Mouse (Mus musculus) small intestine, adult 2 months (tissue): ENCODE measurements at regions not wholly inside any gene's neighbourhood (a gene's known extent, or its start where the extent isn't known, plus 50 kb on each side); places are given as distances from the start of the nearest gene placed in this dataset.

Source experiments
- H3K27ac ChIP-seq: fragments of 200-500 bp; 2 replicates; pipeline ENCODE4 v1.5.1; 2012; ENCODE audit warnings: low read depth, low read length, control low read depth, inconsistent platforms; ENCODE audit not compliant: insufficient read depth
- H3K27me3 ChIP-seq: fragments of 200-500 bp; 2 replicates; pipeline ENCODE4 v1.6.1; 2012; ENCODE audit warnings: mild to moderate bottlenecking, moderate library complexity, low read length, inconsistent platforms; ENCODE audit not compliant: control insufficient read depth, insufficient read depth
- H3K36me3 ChIP-seq: fragments of 200-500 bp; 2 replicates; pipeline ENCODE4 v1.6.1; 2012; ENCODE audit warnings: mild to moderate bottlenecking, low read length, control low read depth, inconsistent platforms; ENCODE audit not compliant: control insufficient read depth, insufficient read depth
- H3K4me1 ChIP-seq: fragments of 200-500 bp; 2 replicates; pipeline ENCODE4 v1.6.1; 2012; ENCODE audit warnings: low read length, inconsistent platforms, mixed read lengths; ENCODE audit not compliant: control insufficient read depth, insufficient read depth, insufficient read length
- H3K4me3 ChIP-seq: fragments of 200-500 bp; 2 replicates; pipeline ENCODE4 v1.5.1; 2012; ENCODE audit warnings: low read depth, mild to moderate bottlenecking, control low read depth, inconsistent platforms, low read length, moderate library complexity
- CTCF ChIP-seq: fragments of 200-500 bp; IDR thresholded peaks from 2 replicates; pipeline ENCODE4 v1.5.1; 2012; ENCODE audit warnings: low read depth, mild to moderate bottlenecking, control low read depth, inconsistent platforms, low read length, moderate library complexity, mixed read lengths; ENCODE audit not compliant: insufficient replicate concordance, insufficient read length; ENCODE audit errors: extremely low read depth
- POLR2A ChIP-seq: fragments of 200-500 bp; IDR thresholded peaks from 2 replicates; pipeline ENCODE4 v1.6.1; 2012; ENCODE audit warnings: low read depth, mild to moderate bottlenecking, control low read depth, inconsistent platforms, low read length, moderate library complexity
- WGBS: fragments of 180-500 bp; shearing (Covaris S2); methylation state at CpG from one replicate; pipeline ENCODE4 v1.1.7; 2018; 5-methylcytosine and 5-hydroxymethylcytosine counted together

DNA sequence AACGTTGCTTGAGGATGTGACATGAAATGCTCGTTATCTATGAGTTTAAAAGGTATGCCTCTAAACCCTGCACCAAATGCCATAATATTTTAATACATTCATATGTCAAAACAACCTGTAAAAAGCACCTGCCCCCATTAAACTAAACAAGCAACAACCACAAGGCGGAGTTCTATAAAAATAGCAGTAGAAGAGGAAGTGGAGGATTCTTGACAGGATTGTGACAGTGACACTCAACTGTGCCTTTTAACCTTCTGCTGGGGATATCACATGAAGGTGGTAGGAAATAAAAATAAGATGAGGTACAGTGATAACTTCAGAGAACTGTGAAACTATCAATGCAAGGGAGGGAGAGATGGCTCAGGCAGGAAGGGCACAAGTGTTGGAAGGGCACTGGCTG lies 58.6 kb upstream of the Dbx2 start:
- Histone ChIP-seq H3K4me3 (no peak overlapping the region), H3K27me3 (no peaks in the 10 kb centered on the region), H3K36me3 (no peaks in the 10 kb centered on the region), H3K4me1 (no peaks in the 10 kb centered on the region), H3K27ac (no peak overlapping the region)
- TF ChIP-seq POLR2A, result no peak
- TF ChIP-seq CTCF, result no peak
- WGBS, result 66% methylated on average over 3 of the region's 3 CpGs

GRCm38 (mm10) chr15:95715941-95716340 lies 60.2 kb upstream of the Dbx2 start:
- Histone ChIP-seq H3K4me1 (no peaks in the 10 kb centered on the region), H3K27me3 (no peaks in the 10 kb centered on the region), H3K4me3 (no peak overlapping the region), H3K27ac (no peak overlapping the region), H3K36me3 (no peaks in the 10 kb centered on the region)
- TF ChIP-seq POLR2A (no peak), CTCF (no peak)
- WGBS, result 87% methylated on average over 9 of the region's 9 CpGs

DNA sequence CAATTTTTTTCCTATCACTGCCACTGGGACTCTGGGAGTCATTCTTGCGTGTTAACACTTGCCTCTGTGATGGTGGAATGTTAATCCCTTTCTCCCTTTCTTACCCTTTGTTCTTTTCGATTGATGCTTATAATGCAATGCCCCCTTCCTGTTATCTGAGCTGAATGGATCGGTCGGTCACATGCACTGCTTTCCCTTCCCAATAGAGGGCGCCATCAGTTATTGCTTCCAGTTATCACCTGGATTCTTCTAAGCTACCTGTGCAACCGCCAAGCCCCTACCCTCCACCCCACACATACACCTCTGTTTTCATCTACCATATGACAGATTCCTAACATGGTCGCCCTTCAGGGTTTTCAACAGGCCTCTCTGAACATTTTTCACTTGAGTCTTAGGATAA lies 66.9 kb upstream of the Ano6 start:
- Histone ChIP-seq H3K4me1 (no peaks in the 10 kb centered on the region), H3K27ac (no peak overlapping the region), H3K27me3 (no peaks in the 10 kb centered on the region), H3K4me3 (no peak overlapping the region), H3K36me3 (no peaks in the 10 kb centered on the region)
- WGBS, result 35% methylated on average over 7 of the region's 7 CpGs
- TF ChIP-seq CTCF, result peak; percentile 38; the same call in 1 of the 2 replicates
- TF ChIP-seq POLR2A, result no peak

DNA sequence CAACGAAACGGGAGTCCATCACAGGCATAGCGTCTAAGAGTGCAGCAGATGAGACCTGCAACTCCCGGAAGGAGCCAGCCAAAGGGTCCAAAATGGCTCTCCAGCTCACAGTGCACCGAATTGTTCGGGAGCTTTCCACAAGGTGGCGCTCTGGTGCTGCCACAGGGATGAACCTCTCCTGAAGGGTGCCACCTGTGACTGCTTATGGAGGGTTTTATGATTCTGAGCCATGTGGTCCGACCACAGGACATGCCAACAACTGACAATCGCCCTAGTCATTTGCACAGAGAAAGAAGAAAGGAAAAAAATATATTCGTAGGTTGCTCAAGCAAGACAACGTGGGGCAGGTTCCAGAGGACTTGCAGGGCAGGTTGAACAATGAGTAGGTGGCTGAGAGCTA lies 64.8 kb upstream of the Ano6 start:
- TF ChIP-seq CTCF (peak; percentile 73), POLR2A (no peak)
- Histone ChIP-seq H3K36me3 (no peaks in the 10 kb centered on the region), H3K4me3 (no peak overlapping the region), H3K27me3 (no peaks in the 10 kb centered on the region), H3K27ac (no peak overlapping the region), H3K4me1 (no peaks in the 10 kb centered on the region)
- 13% methylated on average over 11 of the region's 11 CpGs for WGBS

GRCm38 (mm10) chr15:95726516-95726915 lies 64.1 kb upstream of the Ano6 start:
- no peaks in the 10 kb centered on the region for H3K27me3 ChIP-seq
- H3K4me3 ChIP-seq, result no peak overlapping the region
- TF ChIP-seq POLR2A, result no peak
- H3K36me3 ChIP-seq, result no peaks in the 10 kb centered on the region
- no peak overlapping the region for H3K27ac ChIP-seq
- H3K4me1 ChIP-seq, result no peaks in the 10 kb centered on the region
- 84% methylated on average over 13 of the region's 13 CpGs for WGBS

GRCm38 (mm10) chr15:95735746-95736145 lies 54.9 kb upstream of the Ano6 start:
- WGBS, result 81% methylated on average over 1 of the region's 1 CpGs
- TF ChIP-seq POLR2A (no peak), CTCF (no peak)

More at GRCm38 (mm10) chr15:95735746-95736145, 54.9 kb upstream of the Ano6 start:
- H3K27me3 ChIP-seq, result no peaks in the 10 kb centered on the region
- H3K4me1 ChIP-seq, result no peaks in the 10 kb centered on the region
- no peak overlapping the region for H3K27ac ChIP-seq
- no peaks in the 10 kb centered on the region for H3K36me3 ChIP-seq
- no peak overlapping the region for H3K4me3 ChIP-seq
